Mouse (Mus musculus) right cerebral cortex, adult 18-20 months (tissue): ENCODE data around the gene Sumf1.
A peak's percentile ranks its signal among the peaks of the same experiment; 100 is the strongest.

Experiments
- DNase-seq: peaks from one replicate; pipeline ENCODE4 v3.0.0; 2022; ENCODE audit warnings: mixed read lengths

Gene Sumf1

DNA sequence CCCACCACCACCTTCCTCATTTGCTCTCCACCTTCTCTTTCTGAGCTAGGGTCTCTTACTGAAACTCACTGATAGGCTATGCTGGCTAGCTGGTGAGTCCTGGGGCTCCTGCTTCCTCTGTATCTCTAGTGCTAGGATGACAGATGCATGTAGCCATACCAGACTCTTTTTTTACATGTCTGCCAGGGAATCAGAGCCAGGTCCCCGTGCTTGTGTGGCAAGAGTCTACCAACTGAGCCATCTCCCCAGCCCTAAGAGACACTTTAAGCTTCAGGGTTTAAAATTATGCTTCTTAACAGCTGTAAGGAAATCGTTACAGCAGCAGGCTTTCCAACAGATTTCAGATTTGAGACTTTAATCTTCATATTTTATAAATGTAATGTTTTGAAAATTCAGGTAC, 111.5 kb downstream of the Sumf1 start:
- DNase-seq: no peak

DNA sequence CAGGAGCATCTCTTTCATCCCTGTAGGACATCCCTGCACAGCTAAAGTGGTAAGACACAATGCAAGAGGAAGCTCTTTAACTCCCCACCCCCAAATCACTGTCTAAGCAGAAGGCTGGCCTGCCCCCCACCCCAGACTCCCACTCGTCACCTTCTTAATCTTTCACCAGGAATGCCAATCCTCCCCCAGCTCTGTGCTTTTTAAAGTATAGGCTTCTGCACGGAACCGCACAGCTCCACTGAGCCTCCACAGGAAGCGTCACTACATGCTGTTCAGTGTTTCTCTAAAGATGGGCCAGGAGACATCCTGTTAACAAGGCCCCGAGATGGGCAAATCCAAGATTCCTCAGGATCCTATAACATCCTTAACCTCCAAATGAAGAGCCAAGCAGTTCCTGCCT, 112.3 kb downstream of the Sumf1 start:
- peak; percentile 81 for DNase-seq

DNA sequence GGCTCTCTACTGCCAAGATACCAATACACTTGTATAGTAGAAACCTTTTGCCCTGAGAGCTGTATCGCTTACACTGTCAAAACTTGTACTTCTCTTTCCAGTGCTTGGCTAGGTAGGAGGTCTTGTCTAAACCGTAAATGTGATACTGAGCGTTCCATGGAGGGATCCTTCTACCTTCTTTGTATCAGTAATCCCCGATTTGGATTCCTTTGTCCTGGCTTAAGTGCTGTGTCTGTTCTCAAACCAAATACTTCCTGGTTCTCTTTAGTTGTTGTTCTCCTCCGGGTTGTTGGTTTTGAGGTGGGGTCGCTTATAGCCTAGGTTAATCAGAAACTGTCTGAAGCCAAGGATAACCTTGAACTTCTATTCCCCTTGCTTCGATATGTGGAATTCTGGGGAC, 114.4 kb downstream of the Sumf1 start:
- no peak for DNase-seq

DNA sequence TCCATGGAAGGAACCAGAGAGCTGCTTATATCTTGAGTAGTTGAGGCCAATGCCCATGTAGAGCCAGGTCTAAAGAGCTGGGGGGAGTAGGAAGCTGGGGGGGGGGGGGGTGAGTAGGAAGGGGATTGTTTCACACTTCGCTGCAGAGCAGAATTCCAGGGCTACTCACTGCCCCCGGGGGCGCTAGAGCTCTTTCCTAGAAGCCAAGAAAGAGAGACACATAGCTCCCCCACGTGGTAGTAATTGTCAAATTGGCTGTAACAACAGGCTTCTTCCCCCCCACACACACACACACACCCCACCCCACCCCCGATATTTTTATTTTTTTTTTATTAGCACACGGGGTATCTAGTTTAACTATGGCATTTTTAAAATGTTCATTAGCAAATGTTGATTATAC, 119.8 kb downstream of the Sumf1 start:
- peak; percentile 89 for DNase-seq

DNA sequence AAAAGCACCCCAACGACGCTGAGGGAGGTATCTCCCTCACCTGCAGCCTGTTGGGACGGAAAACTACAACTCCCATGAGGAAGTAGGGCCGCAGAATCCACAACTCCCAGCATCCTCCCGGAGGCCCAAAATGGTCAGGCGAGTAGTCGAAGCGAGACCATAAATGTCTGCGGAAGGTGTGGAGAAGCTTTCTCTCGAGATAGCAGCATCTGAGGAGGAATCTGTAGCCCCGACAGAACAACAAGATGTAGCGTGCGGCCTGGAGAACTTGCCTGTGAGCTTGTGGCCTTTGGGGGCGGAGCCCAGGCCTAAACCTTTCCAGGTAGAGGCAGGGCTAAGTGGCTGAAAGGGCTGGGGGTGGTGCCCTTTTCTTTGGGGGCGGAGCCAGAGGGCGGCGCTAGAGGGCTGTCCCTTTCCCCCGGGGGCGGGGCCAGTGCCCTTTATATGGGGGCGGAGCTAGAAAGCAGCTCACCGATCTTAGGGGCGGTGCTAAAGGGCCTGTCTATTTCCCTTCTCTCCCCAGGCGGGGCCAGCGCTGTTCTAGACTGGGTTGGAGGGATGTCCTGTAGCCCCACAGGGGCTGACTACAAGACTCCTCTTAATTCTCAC, 120.4 kb downstream of the Sumf1 start, which contains the start of gene Setmar:
Gene Setmar, plus strand, starts transcription at position 128 of the 609 bp plus-strand sequence.
- DNase-seq: peak; percentile 97

DNA sequence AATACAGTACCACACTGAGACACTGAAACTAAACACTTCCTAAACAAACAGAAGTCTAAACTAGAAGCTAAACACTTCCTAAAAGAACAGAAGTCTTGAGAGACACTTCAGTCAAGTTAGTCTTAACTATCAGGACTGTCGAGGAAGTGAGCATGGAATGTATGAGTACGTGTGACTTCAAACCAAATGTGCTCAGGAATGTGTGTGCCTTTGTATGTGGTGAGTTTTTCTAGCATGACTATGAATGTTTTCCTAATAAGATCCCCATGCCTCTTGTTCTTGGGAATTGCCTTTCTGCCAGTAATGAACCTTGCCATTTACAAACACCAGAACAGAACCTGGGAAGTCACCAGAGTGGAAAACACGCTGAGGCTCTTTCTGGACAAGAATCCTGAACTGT, 124.3 kb downstream of the Sumf1 start:
- no peak for DNase-seq

DNA sequence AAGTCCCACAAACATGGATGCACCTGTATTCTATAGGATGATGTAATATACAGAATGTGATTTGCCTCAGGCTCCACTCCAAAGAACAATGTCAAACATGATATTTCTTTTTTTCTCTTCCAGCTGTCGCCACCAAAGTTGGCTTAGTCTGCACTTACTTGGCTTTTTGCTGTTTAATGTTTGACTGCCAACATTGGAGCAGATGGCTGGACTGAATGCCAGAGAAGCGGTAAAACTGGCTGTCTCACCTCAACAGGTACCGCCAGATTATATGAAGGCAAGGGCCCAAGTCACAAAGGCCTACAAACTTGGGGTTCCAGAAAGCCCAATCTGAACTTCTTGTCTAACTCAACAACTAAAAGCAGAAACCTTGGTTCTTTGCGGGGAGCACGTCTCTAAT, 127.3 kb downstream of the Sumf1 start:
- DNase-seq: no peak

DNA sequence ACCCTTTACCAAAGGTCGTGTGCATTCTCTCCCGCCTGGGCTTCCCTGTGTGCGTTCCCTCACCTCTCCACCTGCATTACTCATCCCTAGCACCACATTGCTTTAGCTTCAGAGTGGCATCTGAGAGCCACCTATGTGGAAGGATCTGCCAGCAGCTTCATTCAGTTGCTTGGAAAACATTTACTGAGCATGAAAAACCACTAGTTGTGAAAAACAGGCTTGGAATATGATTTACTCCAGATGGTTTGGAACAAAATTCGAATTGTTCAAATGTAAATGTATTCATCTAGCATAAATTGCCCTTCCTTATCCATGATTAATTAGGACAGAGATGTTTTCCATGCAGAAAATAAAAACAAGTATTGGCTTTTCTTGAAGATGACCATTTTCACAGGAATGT, 128.0 kb downstream of the Sumf1 start:
- DNase-seq: no peak
